Mouse (Mus musculus) cortical plate, adult 2 months (tissue): Measurements from ENCODE around the gene Slc35c1.

Experiments used
- CTCF ChIP-seq: fragments of 200-500 bp; IDR thresholded peaks from 2 replicates; pipeline ENCODE4 v1.5.1; 2011; ENCODE audit warnings: mild to moderate bottlenecking, control low read depth, low read length; ENCODE audit not compliant: insufficient read depth; ENCODE audit errors: extremely low read depth
- POLR2A ChIP-seq: fragments of 200-500 bp; IDR thresholded peaks from 2 replicates; pipeline ENCODE4 v1.6.1; 2011; ENCODE audit warnings: mild to moderate bottlenecking, low read length, control low read depth; ENCODE audit not compliant: insufficient read depth; ENCODE audit errors: extremely low read depth

GRCm38 (mm10) chr2:92451126-92451525 is 9.2 kb downstream of the Slc35c1 start:
- TF ChIP-seq CTCF (no peak), POLR2A (no peak)
